Mouse (Mus musculus): ENCODE results near the gene Gm2431. TPM values are rescaled to one million over a fixed set of nuclear protein-coding genes. Genes with fewer than 3 reads are reported as not detected.
A peak's percentile ranks its signal among the peaks of the same experiment; 100 is the strongest.
"Not testable (repeated sequence)": the region's sequence is repeated elsewhere in the genome, so short reads cannot be mapped to it uniquely, and the experiment has no call there.

Gene Gm2431
- polyA plus RNA-seq (2012; rRNA removed), result not detected in 2 replicates

DNA sequence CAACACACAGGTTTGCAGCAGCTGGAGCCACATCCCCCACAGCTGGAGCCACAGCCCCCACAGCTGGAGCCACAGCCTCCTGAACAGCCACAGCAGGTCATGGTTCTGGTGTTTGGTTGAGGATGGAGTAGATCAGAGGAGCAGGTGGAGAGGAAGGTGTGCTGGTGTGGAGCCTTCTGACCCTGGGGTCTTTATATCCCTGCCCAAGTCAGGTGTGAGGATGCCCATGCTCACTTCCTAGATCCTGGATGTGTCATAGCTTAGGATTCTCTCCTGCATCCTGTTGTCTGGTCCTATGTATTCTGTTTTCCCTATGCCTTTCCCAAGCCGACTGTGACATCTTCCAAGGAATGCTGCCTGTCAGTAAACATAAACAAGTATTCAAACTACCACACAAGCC lies at the start of gene Gm2431:
Gene Gm2431, minus strand, starts transcription at position 101 of the 400 bp plus-strand sequence.
- H3K27ac ChIP-seq (ENCODE audit: control insufficient read depth, insufficient read depth, low read depth, low read length); H3K36me3 ChIP-seq (ENCODE audit: control insufficient read depth, insufficient read depth, low read length); H3K27me3 ChIP-seq (ENCODE audit: control insufficient read depth, insufficient read depth, low read length); H3K4me1 ChIP-seq (ENCODE audit: control insufficient read depth, insufficient read depth, low read length); H3K4me3 ChIP-seq (ENCODE audit: control insufficient read depth, low read depth, low read length): not testable (repeated sequence)

DNA sequence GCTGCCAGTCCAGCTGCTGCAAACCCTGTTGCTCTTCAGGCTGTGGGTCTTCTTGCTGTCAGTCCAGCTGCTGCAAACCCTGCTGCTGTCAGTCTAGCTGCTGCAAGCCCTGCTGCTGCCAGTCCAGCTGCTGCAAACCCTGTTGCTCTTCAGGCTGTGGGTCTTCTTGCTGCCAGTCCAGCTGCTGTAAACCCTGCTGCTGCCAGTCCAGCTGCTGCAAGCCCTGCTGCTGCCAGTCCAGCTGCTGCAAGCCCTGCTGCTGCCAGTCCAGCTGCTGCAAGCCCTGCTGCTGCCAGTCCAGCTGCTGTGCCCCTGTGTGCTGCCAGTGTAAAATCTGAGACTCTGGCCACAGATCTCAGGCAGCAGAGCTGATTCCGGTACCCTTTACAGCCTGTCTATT lies 45.8 kb upstream of the Gm2431 start:
- H3K4me3 ChIP-seq (ENCODE audit: control insufficient read depth, low read depth, low read length); H3K4me1 ChIP-seq (ENCODE audit: control insufficient read depth, insufficient read depth, low read length); H3K36me3 ChIP-seq (ENCODE audit: control insufficient read depth, insufficient read depth, low read length); H3K27ac ChIP-seq (ENCODE audit: control insufficient read depth, insufficient read depth, low read depth, low read length); H3K27me3 ChIP-seq (ENCODE audit: control insufficient read depth, insufficient read depth, low read length): not testable (repeated sequence)

DNA sequence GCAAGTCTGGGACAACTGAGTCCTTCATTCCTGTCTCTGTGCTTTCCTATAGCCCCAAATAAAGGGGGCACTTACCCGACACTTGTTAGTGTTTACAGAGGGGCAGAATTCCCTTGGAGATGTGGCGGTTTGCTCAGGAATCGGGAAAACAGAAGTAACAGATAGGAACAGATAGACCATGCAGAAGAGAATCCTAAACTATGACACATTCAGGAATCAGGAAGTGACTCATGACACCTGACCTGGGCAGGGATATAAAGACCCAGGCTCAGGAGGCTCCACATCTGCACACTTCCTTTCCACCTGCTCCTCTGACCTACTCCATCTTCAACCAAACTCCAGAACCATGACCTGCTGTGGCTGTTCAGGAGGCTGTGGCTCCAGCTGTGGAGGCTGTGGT lies 45.1 kb upstream of the Gm2431 start, which contains the start of gene Krtap5-4:
Gene Krtap5-4, plus strand, starts transcription at position 301 of the 400 bp plus-strand sequence.
- no peak within 1 kb of the TSS for H3K27ac ChIP-seq (ENCODE audit: control insufficient read depth, insufficient read depth, low read depth, low read length)
- H3K27me3 ChIP-seq (ENCODE audit: control insufficient read depth, insufficient read depth, low read length), result no peaks in the 10 kb centered on the region
- no peak for TF ChIP-seq CTCF (IDR thresholded peaks at IDR 0.05; ENCODE audit: control insufficient read depth, insufficient read depth, insufficient replicate concordance, low read depth, low read length)
- no peak for TF ChIP-seq POLR2A (IDR thresholded peaks at IDR 0.05; ENCODE audit: control insufficient read depth, low read depth, low read length)
- H3K4me3 ChIP-seq (ENCODE audit: control insufficient read depth, low read depth, low read length), result no peak within 1 kb of the TSS
- H3K36me3 ChIP-seq (ENCODE audit: control insufficient read depth, insufficient read depth, low read length), result no peaks in the 10 kb centered on the region
- no peaks in the 10 kb centered on the region for H3K4me1 ChIP-seq (ENCODE audit: control insufficient read depth, insufficient read depth, low read length)

DNA sequence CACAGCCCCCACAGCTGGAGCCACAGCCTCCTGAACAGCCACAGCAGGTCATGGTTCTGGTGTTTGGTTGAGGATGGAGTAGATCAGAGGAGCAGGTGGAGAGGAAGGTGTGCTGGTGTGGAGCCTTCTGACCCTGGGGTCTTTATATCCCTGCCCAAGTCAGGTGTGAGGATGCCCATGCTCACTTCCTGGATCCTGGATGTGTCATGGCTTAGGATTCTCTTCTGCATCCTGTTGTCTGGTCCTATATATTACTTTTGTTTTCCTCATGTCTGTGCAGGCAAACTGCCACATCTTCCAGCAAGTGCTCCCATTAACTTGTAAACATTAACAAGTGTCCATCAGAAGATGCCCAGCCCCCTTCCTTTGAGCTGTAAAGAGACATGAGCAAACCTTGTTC lies 38.9 kb upstream of the Gm2431 start, which contains the start of gene Krtap5-1:
Gene Krtap5-1, minus strand, starts transcription at position 101 of the 400 bp plus-strand sequence.
- not testable (repeated sequence) for H3K36me3 ChIP-seq (ENCODE audit: control insufficient read depth, insufficient read depth, low read length); H3K4me1 ChIP-seq (ENCODE audit: control insufficient read depth, insufficient read depth, low read length); H3K27me3 ChIP-seq (ENCODE audit: control insufficient read depth, insufficient read depth, low read length); H3K27ac ChIP-seq (ENCODE audit: control insufficient read depth, insufficient read depth, low read depth, low read length); H3K4me3 ChIP-seq (ENCODE audit: control insufficient read depth, low read depth, low read length)

DNA sequence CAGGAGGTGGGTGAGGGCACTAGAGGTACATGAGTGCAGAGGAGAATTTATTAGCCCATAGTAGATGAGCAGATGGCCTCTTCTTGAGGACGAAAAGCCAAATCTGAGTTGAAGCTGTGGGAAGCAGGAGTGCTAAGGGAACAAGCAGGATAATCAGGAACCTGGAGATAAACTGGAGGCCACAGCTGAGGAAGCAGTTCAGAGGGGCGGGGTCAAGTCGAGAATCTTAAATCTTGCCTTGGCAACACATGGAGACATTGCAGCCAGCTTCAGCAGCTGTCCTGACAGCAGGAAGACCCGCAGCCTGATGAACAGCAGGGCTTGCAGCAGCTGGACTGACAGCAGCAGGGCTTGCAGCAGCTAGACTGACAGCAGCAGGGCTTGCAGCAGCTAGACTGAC lies 38.0 kb upstream of the Gm2431 start:
- not testable (repeated sequence) for H3K36me3 ChIP-seq (ENCODE audit: control insufficient read depth, insufficient read depth, low read length); H3K27ac ChIP-seq (ENCODE audit: control insufficient read depth, insufficient read depth, low read depth, low read length); H3K4me3 ChIP-seq (ENCODE audit: control insufficient read depth, low read depth, low read length); H3K27me3 ChIP-seq (ENCODE audit: control insufficient read depth, insufficient read depth, low read length); H3K4me1 ChIP-seq (ENCODE audit: control insufficient read depth, insufficient read depth, low read length)

DNA sequence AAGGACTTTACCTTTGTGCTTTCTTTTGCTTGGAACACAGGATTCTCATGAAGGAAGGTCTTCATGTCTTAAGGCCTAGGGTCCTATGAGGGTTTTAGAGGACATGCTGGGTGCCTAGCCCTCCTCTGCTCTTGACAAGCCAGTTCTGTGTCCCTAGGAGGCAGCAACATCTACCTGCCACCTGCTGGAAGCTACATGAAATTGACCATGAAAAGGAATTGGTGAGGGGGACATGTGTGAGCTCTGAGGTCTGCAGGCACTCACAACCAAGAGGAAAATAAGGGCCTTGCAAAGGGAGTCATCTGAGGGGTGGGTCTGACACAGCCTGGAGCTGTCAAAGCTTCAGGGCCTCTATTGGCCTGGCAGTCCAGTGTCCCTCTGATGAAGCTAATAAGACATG lies 37.3 kb upstream of the Gm2431 start:
- 0 out of 2 replicates have a peak overlapping the region, but pooled peaks have one; percentile 28 for H3K27ac ChIP-seq (ENCODE audit: control insufficient read depth, insufficient read depth, low read depth, low read length)
- no peaks in the 10 kb centered on the region for H3K27me3 ChIP-seq (ENCODE audit: control insufficient read depth, insufficient read depth, low read length)
- no peak overlapping the region for H3K4me3 ChIP-seq (ENCODE audit: control insufficient read depth, low read depth, low read length)
- H3K4me1 ChIP-seq (ENCODE audit: control insufficient read depth, insufficient read depth, low read length), result no peaks in the 10 kb centered on the region
- no peaks in the 10 kb centered on the region for H3K36me3 ChIP-seq (ENCODE audit: control insufficient read depth, insufficient read depth, low read length)
- TF ChIP-seq CTCF (IDR thresholded peaks at IDR 0.05; ENCODE audit: control insufficient read depth, insufficient read depth, insufficient replicate concordance, low read depth, low read length) (no peak), POLR2A (IDR thresholded peaks at IDR 0.05; ENCODE audit: control insufficient read depth, low read depth, low read length) (no peak)

DNA sequence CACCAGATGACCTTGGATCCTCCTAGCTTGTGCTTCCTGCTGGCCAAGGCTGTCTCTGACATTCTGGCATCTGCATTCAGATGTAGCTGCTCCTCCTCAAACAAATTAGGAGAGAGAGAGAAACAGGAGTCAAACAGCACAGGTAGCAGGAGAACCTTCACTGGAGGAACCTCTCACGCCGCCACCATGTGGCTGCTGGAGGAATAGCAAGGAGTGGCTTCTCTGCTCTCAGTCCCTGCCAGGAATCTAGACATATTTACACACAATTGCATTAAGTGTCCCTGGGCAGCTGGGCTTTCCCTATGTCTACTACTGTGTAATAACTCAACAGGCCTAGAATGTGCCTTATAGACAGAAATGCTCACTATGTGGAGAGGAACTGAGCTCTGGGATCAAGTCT lies 35.7 kb upstream of the Gm2431 start:
- H3K27me3 ChIP-seq (ENCODE audit: control insufficient read depth, insufficient read depth, low read length); H3K27ac ChIP-seq (ENCODE audit: control insufficient read depth, insufficient read depth, low read depth, low read length); H3K36me3 ChIP-seq (ENCODE audit: control insufficient read depth, insufficient read depth, low read length); H3K4me3 ChIP-seq (ENCODE audit: control insufficient read depth, low read depth, low read length); H3K4me1 ChIP-seq (ENCODE audit: control insufficient read depth, insufficient read depth, low read length): not testable (repeated sequence)
- peak; percentile 55; the same call in 1 of the 2 replicates for TF ChIP-seq CTCF (IDR thresholded peaks at IDR 0.05; ENCODE audit: control insufficient read depth, insufficient read depth, insufficient replicate concordance, low read depth, low read length)

DNA sequence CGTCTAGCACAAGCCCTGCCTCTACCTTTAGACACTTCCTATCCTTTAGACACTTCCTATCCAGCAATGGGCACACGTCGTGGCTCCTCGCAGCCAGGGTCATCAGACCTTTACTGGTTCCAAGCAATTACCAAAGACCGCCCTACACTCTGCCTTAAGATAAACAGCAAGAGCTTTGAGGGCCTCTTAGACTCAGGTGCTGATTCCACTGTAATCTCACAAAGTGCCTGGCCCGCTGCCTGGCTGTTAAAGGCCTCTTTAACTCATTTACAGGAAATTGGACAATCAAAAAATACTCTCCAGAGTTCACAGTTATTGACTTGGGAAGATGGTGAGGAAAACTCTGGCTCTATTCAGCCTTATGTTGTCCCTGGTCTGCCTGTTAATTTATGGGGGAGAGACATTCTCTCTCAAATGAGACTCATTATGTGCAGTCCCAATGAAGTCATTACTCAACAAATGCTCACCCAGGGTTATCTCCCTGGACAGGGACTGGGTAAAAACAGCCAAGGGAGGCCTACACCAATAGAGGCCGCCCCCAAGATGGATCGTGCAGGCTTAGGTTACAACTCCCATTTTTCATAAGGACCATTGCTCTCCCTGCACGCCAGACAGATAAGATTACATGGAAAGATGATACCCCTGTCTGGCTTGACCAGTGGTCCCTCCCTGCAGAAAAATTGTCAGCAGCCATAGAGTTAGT lies 27.9 kb upstream of the Gm2431 start:
- H3K36me3 ChIP-seq (ENCODE audit: control insufficient read depth, insufficient read depth, low read length); H3K27me3 ChIP-seq (ENCODE audit: control insufficient read depth, insufficient read depth, low read length): not testable (repeated sequence)

More for the DNA sequence above, 27.9 kb upstream of the Gm2431 start:
- H3K4me3 ChIP-seq (ENCODE audit: control insufficient read depth, low read depth, low read length); H3K4me1 ChIP-seq (ENCODE audit: control insufficient read depth, insufficient read depth, low read length); H3K27ac ChIP-seq (ENCODE audit: control insufficient read depth, insufficient read depth, low read depth, low read length): not testable (repeated sequence)
